Mouse (Mus musculus) kidney, embryonic 16.5 days (tissue): ENCODE measurements at regions not wholly inside any gene's neighbourhood (a gene's known extent, or its start where the extent isn't known, plus 50 kb on each side); places are given as distances from the start of the nearest gene placed in this dataset.

Source experiments
- ATAC-seq: fragments of 200-750 bp; cut with Nextera tagmentation; 2 replicates; pipeline ENCODE4 v1.8.0; 2017; ENCODE audit warnings: moderate TSS enrichment; ENCODE audit not compliant: low FRiP score, low TSS enrichment
- H3K27ac ChIP-seq: fragments of 300-500 bp; sonication (generic); 2 replicates; pipeline ENCODE4 v1.5.1; 2014; ENCODE audit warnings: low read length
- H3K27me3 ChIP-seq: fragments of 300-500 bp; sonication (generic); 2 replicates; pipeline ENCODE4 v1.6.1; 2014; ENCODE audit warnings: low read length, control low read depth, mixed read lengths; ENCODE audit not compliant: insufficient read depth
- H3K36me3 ChIP-seq: fragments of 300-500 bp; sonication (generic); 2 replicates; pipeline ENCODE4 v1.6.1; 2014; ENCODE audit warnings: low read length, control low read depth, mixed read lengths; ENCODE audit not compliant: insufficient read depth
- H3K4me1 ChIP-seq: fragments of 300-500 bp; sonication (generic); 2 replicates; pipeline ENCODE4 v1.6.1; 2014; ENCODE audit warnings: low read length, control low read depth, mixed read lengths; ENCODE audit not compliant: insufficient read depth
- H3K4me2 ChIP-seq: fragments of 300-500 bp; sonication (generic); replicated peaks from 2 replicates; pipeline ENCODE4 v1.6.1; 2014; ENCODE audit warnings: low read depth, low read length
- H3K4me3 ChIP-seq: fragments of 300-500 bp; sonication (generic); 2 replicates; pipeline ENCODE4 v1.5.1; 2014; ENCODE audit warnings: mild to moderate bottlenecking, low read length
- H3K9ac ChIP-seq: fragments of 300-500 bp; sonication (generic); replicated peaks from 2 replicates; pipeline ENCODE4 v1.6.1; 2014; ENCODE audit warnings: low read length
- H3K9me3 ChIP-seq: fragments of 300-500 bp; sonication (generic); 2 replicates; pipeline ENCODE4 v1.6.1; 2016; ENCODE audit warnings: low read length, control low read depth
- WGBS: fragments of 180-500 bp; shearing (Covaris S2); extraction: QIAGEN DNeasy Blood & Tissue Kit; methylation state at CpG from one replicate; pipeline ENCODE4 v1.1.7; 2014; 5-methylcytosine and 5-hydroxymethylcytosine counted together

DNA sequence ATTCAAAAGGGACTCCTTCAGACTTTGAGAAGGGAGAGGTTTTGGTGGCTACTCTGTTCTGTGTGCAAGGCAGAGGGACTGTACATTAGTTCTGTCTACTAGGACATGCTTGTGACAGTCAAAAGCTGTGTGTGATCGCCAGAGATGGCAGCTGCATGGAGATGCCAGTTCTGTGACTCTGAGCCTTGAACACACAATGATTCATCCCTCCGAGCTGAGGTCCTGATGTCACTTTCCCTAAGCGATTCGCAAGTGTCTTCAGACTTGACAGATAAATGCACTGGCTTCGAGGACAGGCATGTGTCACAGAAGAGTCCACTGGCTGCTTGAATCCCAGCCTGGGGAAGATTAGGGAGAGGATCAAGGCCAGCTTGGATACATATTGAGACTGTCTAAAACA, 218.8 kb downstream of the Gadd45g start:
- Histone ChIP-seq H3K36me3 (no peaks in the 10 kb centered on the region), H3K4me1 (peaks cover 33% of the 10 kb centered on the region), H3K9ac (no peak overlapping the region), H3K4me2 (no peak overlapping the region), H3K27ac (no peak overlapping the region), H3K9me3 (no peaks in the 10 kb centered on the region), H3K27me3 (no peaks in the 10 kb centered on the region), H3K4me3 (no peak overlapping the region)
- no peak for ATAC-seq
- 80% methylated on average over 5 of the region's 5 CpGs for WGBS

DNA sequence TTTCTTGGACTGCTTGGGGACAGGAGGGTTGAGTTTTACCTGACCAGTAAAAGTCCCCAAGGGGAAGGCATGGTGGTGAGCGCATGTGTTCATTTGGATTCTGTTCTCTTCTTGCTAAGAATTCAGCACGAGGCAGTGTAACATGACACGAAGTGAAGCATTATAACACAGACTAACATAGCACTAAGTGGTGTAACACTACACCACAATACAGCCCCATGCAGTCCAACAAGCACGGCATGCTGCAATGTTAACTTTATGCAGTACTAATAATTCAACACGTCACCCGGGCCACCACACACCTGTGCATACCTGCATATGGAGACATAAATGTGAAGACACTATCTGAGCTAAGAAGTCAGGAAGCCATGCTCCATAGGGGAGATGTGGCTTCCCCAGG, 219.2 kb downstream of the Gadd45g start:
- H3K36me3 ChIP-seq = no peaks in the 10 kb centered on the region
- ATAC-seq = no peak
- no peaks in the 10 kb centered on the region for H3K27me3 ChIP-seq
- H3K4me1 ChIP-seq = peaks cover 31% of the 10 kb centered on the region
- H3K4me3 ChIP-seq = no peak overlapping the region
- no peak overlapping the region for H3K27ac ChIP-seq
- 56% methylated on average over 6 of the region's 6 CpGs for WGBS
- no peak overlapping the region for H3K9ac ChIP-seq
- no peak overlapping the region for H3K4me2 ChIP-seq
- no peaks in the 10 kb centered on the region for H3K9me3 ChIP-seq

DNA sequence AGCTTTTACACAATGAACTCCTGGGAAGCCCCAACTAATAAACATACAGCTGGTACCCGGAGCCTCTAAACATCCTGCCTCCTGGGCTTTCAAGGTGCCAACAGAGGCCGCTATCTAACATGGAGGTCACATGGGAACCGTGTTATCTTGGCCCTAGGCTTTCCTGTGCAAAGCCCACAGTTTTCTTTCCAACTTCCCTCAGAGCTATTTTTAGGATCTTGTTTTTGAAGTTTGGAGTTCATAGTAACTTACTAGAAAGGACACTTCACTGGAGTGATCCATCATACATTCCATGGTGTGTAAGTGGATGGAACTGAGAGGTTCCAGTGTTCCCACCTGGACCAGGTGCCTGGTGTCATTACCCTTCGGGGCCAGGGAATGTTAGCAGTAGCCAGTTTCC, 220.6 kb downstream of the Gadd45g start:
- Histone ChIP-seq H3K27me3 (no peaks in the 10 kb centered on the region), H3K27ac (no peak overlapping the region), H3K36me3 (no peaks in the 10 kb centered on the region), H3K9ac (no peak overlapping the region), H3K9me3 (no peaks in the 10 kb centered on the region), H3K4me3 (no peak overlapping the region), H3K4me1 (peaks cover 37% of the 10 kb centered on the region), H3K4me2 (no peak overlapping the region)
- no peak for ATAC-seq
- WGBS = 48% methylated on average over 4 of the region's 4 CpGs

DNA sequence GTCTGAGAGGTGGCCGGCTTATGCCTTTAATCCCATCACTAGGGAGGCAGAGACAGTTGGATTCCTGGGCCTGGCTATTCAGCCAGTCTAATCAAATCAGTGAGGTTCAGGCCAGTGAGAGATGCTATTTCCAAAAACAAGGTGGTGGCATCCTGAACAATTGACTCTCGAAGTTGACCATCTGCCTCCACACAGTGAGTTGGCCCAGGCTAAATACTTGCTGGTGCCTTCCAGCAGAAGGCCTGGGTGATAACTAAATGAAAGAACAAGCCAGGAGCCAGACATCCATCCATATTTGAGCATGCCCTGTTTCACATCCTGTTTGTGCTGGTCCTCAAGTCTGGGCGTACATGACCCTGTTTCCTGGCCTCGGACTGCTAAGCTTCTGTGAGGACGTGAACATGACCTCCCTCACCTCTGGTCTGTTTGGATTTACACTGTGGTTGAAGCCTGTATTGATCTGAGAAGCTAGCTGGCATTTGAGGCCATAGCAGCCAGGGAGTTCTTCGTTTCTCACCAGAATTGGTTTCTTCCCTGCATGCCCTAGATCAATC, 222.5 kb downstream of the Gadd45g start:
- H3K9me3 ChIP-seq = no peaks in the 10 kb centered on the region
- H3K9ac ChIP-seq = no peak overlapping the region
- no peaks in the 10 kb centered on the region for H3K36me3 ChIP-seq
- 64% methylated on average over 6 of the region's 6 CpGs for WGBS
- no peak overlapping the region for H3K4me2 ChIP-seq
- H3K27me3 ChIP-seq = no peaks in the 10 kb centered on the region
- ATAC-seq = no peak
- H3K27ac ChIP-seq = no peak overlapping the region
- peaks cover 37% of the 10 kb centered on the region for H3K4me1 ChIP-seq
- no peak overlapping the region for H3K4me3 ChIP-seq

DNA sequence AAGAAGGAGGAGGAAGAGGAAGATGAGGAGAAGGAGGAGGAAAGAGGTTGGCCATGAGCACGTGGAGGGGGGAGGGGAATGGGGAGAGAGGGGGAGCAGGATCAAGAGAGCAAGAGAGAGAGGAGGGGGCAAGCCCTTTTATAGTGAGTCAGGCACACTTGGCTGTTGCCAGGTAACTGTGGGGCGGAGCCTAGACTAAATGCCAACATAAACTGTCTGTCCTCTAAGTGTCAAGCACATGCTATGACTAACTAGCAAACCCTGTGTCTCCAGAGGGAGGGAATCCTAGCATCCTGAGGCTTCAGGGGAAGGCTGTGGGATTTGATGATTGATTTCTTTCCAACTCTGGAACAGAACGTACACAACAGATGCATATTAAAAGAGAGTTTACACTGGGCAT, 223.2 kb downstream of the Gadd45g start:
- no peak overlapping the region for H3K27ac ChIP-seq
- H3K36me3 ChIP-seq = no peaks in the 10 kb centered on the region
- H3K9ac ChIP-seq = no peak overlapping the region
- no peak for ATAC-seq
- WGBS = 67% methylated on average over 3 of the region's 3 CpGs
- no peak overlapping the region for H3K4me2 ChIP-seq
- no peaks in the 10 kb centered on the region for H3K27me3 ChIP-seq
- H3K4me3 ChIP-seq = no peak overlapping the region
- no peaks in the 10 kb centered on the region for H3K9me3 ChIP-seq
- H3K4me1 ChIP-seq = peaks cover 37% of the 10 kb centered on the region

GRCm38 (mm10) chr13:52070731-52071663, 224.5 kb downstream of the Gadd45g start:
- Histone ChIP-seq H3K9ac (no peak overlapping the region), H3K27me3 (no peaks in the 10 kb centered on the region), H3K4me2 (no peak overlapping the region), H3K4me1 (peaks cover 31% of the 10 kb centered on the region), H3K4me3 (no peak overlapping the region), H3K9me3 (no peaks in the 10 kb centered on the region), H3K36me3 (no peaks in the 10 kb centered on the region), H3K27ac (no peak overlapping the region)
- ATAC-seq = no peak
- 80% methylated on average over 19 of the region's 19 CpGs for WGBS

DNA sequence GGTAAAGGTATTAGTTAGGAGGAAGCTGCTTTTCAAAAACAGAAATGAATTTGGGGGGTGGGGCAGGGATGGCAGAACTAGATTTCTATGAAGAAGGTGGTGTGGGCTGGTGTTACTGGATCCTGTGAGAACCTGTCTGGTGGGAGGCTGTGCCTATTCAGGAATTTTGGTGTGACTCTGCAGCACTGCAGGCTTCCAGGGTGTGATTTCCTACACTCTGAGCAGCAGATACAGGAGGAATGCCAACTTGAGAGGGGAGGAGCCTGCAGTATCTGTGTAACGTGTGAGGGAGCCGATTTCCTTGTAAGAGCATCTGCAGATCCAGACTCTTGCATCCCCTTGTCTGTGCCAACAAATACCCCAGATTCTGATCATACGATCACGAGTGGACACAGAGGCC, 231.1 kb downstream of the Gadd45g start:
- H3K4me2 ChIP-seq = no peak overlapping the region
- H3K9ac ChIP-seq = no peak overlapping the region
- no peaks in the 10 kb centered on the region for H3K36me3 ChIP-seq
- H3K9me3 ChIP-seq = no peaks in the 10 kb centered on the region
- H3K4me1 ChIP-seq = peaks cover 15% of the 10 kb centered on the region; the same call in 1 of the 2 replicates
- no peak for ATAC-seq
- H3K27me3 ChIP-seq = no peaks in the 10 kb centered on the region
- WGBS = 65% methylated on average over 4 of the region's 4 CpGs
- no peak overlapping the region for H3K4me3 ChIP-seq
- H3K27ac ChIP-seq = no peak overlapping the region

DNA sequence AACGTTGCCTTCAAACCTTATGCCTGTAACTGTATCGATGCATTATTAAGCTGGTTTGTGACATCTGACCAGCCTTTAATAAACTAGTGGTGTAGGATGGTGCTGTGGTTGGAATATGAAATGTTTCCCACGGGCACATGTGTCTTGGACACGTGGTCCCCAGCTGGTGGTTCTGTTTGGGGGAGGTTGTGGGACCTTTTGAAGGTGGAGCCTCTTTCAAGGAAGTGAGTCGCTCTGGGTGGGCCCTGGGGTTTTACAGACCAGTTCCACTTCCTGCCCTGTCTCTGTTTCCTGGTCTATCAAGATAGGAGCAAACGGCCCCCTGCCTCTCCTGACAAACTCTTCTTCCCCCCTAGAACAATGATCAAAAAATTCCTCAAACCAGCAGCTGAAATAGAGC, 232.1 kb downstream of the Gadd45g start:
- Histone ChIP-seq H3K9ac (no peak overlapping the region), H3K36me3 (no peaks in the 10 kb centered on the region), H3K9me3 (no peaks in the 10 kb centered on the region), H3K4me3 (no peak overlapping the region), H3K4me1 (peaks cover 15% of the 10 kb centered on the region; the same call in 1 of the 2 replicates), H3K27me3 (no peaks in the 10 kb centered on the region), H3K4me2 (no peak overlapping the region), H3K27ac (no peak overlapping the region)
- no peak for ATAC-seq
- 75% methylated on average over 6 of the region's 6 CpGs for WGBS

GRCm38 (mm10) chr13:52079678-52080246, 233.3 kb downstream of the Gadd45g start:
- no peaks in the 10 kb centered on the region for H3K9me3 ChIP-seq
- H3K36me3 ChIP-seq = no peaks in the 10 kb centered on the region
- no peak for ATAC-seq
- no peak overlapping the region for H3K4me3 ChIP-seq
- no peaks in the 10 kb centered on the region for H3K27me3 ChIP-seq
- peaks cover 20% of the 10 kb centered on the region; the same call in 1 of the 2 replicates for H3K4me1 ChIP-seq
- 0 out of 2 replicates have a peak overlapping the region, but pooled peaks have one; percentile 8 for H3K9ac ChIP-seq
- H3K4me2 ChIP-seq = no peak overlapping the region
- WGBS = 50% methylated on average over 14 of the region's 14 CpGs
- peak overlapping the region; percentile 26; the same call in 1 of the 2 replicates for H3K27ac ChIP-seq
